Mouse (Mus musculus): ENCODE measurements around the gene Prim2.

Gene Prim2

GRCm38 (mm10) chr1:33471069-33471468 lies 198.5 kb downstream of the Prim2 start:
- DNase-seq = no peak

DNA sequence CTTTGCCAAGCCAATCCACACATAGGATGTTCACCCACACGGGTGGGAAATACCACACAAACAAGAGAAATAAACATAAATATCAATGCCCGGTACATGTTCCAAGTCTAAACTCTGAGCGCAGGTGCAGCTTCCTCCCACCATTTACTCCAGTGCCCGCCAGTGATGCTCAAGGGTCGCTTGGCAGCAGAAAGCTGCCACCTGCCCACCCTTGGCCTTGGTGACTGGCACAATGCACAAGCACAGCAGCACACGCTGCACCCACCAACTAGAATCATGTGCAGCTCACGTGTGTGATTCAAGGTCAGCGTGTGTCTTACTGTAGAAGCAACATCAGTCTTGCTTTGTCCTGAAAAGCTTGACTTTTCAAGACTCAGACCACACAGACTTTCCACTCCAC lies 199.4 kb downstream of the Prim2 start:
- DNase-seq = no peak

GRCm38 (mm10) chr1:33464234-33464633 lies 205.4 kb downstream of the Prim2 start:
- DNase-seq = no peak

DNA sequence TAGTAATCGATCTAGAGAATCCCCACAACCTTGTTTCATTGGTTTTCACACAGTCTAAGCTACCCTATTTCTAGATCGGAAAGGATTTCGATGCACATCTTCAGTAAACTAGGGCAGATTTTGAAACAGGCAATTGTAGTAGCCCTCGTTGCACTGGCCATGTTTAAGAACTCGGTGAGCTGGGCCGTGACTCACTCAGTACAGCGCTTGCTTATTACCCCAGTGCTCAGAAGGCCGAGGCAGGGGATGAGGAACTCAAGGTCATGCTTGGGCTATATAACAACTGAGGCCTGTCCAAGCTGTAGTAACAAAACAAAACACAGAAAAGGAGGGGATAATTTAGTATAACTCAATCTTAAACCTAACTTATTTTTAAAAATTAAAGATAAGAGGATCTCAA lies 208.9 kb downstream of the Prim2 start:
- DNase-seq = no peak

- DNase-seq = no peak
These were observed 209.3 kb downstream of the Prim2 start for GRCm38 (mm10) chr1:33460262-33460661.

GRCm38 (mm10) chr1:33458950-33459349 lies 210.6 kb downstream of the Prim2 start:
- DNase-seq = no peak

DNA sequence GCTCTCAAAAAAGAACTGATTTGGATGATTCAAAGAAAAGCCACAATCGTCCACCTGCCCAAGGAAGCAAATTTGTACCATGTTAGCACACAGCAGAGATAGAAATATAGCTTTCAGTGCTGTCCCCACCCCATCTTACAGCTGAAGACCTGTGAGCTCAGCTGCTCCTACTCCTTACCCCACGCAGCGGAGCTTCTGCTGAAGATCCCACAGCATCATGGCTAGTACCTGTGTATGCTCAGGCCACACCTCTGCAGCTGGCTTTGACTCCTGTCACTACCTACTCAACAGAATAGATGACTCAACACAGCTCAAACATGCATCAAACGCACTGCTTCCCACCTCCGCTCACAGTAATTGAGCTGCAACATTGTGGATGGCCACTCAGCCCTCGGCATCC lies 215.3 kb downstream of the Prim2 start:
- DNase-seq = no peak

GRCm38 (mm10) chr1:33453299-33453698 lies 216.3 kb downstream of the Prim2 start:
- no peak for DNase-seq

GRCm38 (mm10) chr1:33447179-33447578 lies 222.4 kb downstream of the Prim2 start:
- no peak for DNase-seq

- no peak for DNase-seq
These were observed 233.4 kb downstream of the Prim2 start for GRCm38 (mm10) chr1:33436167-33436566.

All from right cerebral cortex, postnatal 14 days (tissue).